Mouse (Mus musculus) myocyte (in vitro differentiated cells): ENCODE results near the gene Rbm28. TPM values are rescaled to one million over a fixed set of nuclear protein-coding genes. Genes with fewer than 3 reads are reported as not detected.

ENCODE experiments used
- H3K27me3 ChIP-seq: one replicate; pipeline ENCODE4 v1.6.1; 2011; ENCODE audit not compliant: control insufficient read depth, insufficient read depth, insufficient read length
- H3K36me3 ChIP-seq: one replicate; pipeline ENCODE4 v1.6.1; 2011; ENCODE audit not compliant: control insufficient read depth, insufficient read depth
- H3K4me2 ChIP-seq: one replicate; pipeline ENCODE4 v1.6.1; 2011; ENCODE audit warnings: low read depth, control low read depth
- H3K4me3 ChIP-seq: one replicate; pipeline ENCODE4 v1.5.1; 2011; ENCODE audit warnings: mild to moderate bottlenecking, control low read depth, moderate library complexity
- H3K79me2 ChIP-seq: one replicate; pipeline ENCODE4 v1.6.1; 2011; ENCODE audit not compliant: control insufficient read depth, insufficient read depth
- H3ac ChIP-seq: one replicate; pipeline ENCODE4 v1.6.1; 2011; ENCODE audit not compliant: control insufficient read depth, insufficient read length
- MAX ChIP-seq: IDR thresholded peaks from one replicate; pipeline ENCODE4 v1.6.1; 2011; ENCODE audit warnings: low read depth, mild to moderate bottlenecking, control low read depth
- SRF ChIP-seq: IDR thresholded peaks from one replicate; pipeline ENCODE4 v1.6.1; 2011; ENCODE audit warnings: low read depth; ENCODE audit not compliant: control insufficient read depth, insufficient read length
- TCF3 ChIP-seq: IDR thresholded peaks from one replicate; pipeline ENCODE4 v1.6.1; 2011; ENCODE audit warnings: low read depth, control low read depth; ENCODE audit not compliant: insufficient read length
- polyA plus RNA-seq: library from polyadenylated mRNA; unstranded; fragments of >200 nt; fragmentation: generic; extraction: Trizol; gene quantifications from one replicate; pipeline ENCODE4 v1.2.1, GENCODE M21; 2012; ENCODE audit warnings: missing spikeins

The Rbm28 gene
- polyA plus RNA-seq, 1 experiment: 16.2 TPM

GRCm38 (mm10) chr6:29074133-29074469, 90.7 kb downstream of the Rbm28 start:
- no peaks in the 10 kb centered on the region for H3K36me3 ChIP-seq
- H3K79me2 ChIP-seq: no peaks in the 10 kb centered on the region
- no peak for TF ChIP-seq SRF
- no peak for TF ChIP-seq MAX
- no peak for TF ChIP-seq TCF3
- H3K27me3 ChIP-seq: peaks cover 21% of the 10 kb centered on the region
- no peak overlapping the region for H3K4me2 ChIP-seq
- H3ac ChIP-seq: no peak overlapping the region
- H3K4me3 ChIP-seq: no peak overlapping the region

Other genes starting within 250 kb of the Rbm28 start
- gene Lep, start 104.8 kb downstream of the Rbm28 start, polyA plus RNA-seq: not detected
- 0.37 TPM for gene Prrt4, start 14.6 kb upstream of the Rbm28 start, polyA plus RNA-seq
- 78.6 TPM for gene Impdh1, start 51.4 kb upstream of the Rbm28 start, polyA plus RNA-seq
- gene Hilpda, start 107.5 kb upstream of the Rbm28 start, polyA plus RNA-seq: 15.5 TPM
- gene Fam71f2, start 114.6 kb upstream of the Rbm28 start, polyA plus RNA-seq: 0.47 TPM
- 0.47 TPM for gene Fam71f1, start 154.1 kb upstream of the Rbm28 start, polyA plus RNA-seq
- 183 TPM for gene Calu, start 183.1 kb upstream of the Rbm28 start, polyA plus RNA-seq
- 0.17 TPM for gene Opn1sw, start 223.5 kb upstream of the Rbm28 start, polyA plus RNA-seq
- 16.7 TPM for gene Ccdc136, start 231.3 kb upstream of the Rbm28 start, polyA plus RNA-seq